Mouse (Mus musculus) erythroblast, embryonic 14.5 days (primary cell): ENCODE results near the gene Lyz1.
"Not testable (repeated sequence)": the region's sequence is repeated elsewhere in the genome, so short reads cannot be mapped to it uniquely, and the experiment has no call there.

Experiments used
- GATA1 ChIP-seq: IDR thresholded peaks from 2 replicates; pipeline ENCODE4 v1.6.1; 2012; ENCODE audit warnings: low read length, inconsistent platforms, mixed read lengths
- TAL1 ChIP-seq: IDR thresholded peaks from 3 replicates; pipeline ENCODE4 v1.6.1; 2012; ENCODE audit warnings: low read length, inconsistent platforms, mixed read lengths

DNA sequence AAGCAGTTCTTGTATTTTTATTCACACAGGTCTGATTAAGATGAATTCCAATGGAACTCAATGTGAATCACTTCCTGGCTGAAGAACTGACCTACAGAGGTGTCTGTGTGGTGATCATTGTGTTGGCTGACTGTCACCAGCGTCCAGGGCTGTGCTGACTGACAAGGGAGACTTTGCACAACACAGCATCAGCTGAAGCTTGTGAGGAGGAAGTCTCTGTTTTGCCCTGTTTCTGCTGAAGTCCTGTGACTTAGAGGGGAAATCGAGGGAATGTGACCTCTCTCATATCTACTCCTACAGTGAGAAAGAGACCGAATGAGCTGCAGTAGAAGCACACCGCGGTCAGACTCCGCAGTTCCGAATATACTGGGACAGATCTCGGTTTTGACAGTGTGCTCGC, 14.9 kb downstream of the Lyz1 start:
- not testable (repeated sequence) for TF ChIP-seq GATA1, TAL1
